Mouse (Mus musculus): ENCODE measurements around the gene Faiml.

The Faiml gene

GRCm38 (mm10) chr9:99237139-99237538, at the start of gene Faiml:
Faiml (minus strand) TSS chr9:99237239.
- no peak for DNase-seq (ENCODE audit: low spot score)

GRCm38 (mm10) chr9:99258891-99259290, 21.9 kb upstream of the Faiml start:
- DNase-seq (ENCODE audit: low spot score), result no peak

DNA sequence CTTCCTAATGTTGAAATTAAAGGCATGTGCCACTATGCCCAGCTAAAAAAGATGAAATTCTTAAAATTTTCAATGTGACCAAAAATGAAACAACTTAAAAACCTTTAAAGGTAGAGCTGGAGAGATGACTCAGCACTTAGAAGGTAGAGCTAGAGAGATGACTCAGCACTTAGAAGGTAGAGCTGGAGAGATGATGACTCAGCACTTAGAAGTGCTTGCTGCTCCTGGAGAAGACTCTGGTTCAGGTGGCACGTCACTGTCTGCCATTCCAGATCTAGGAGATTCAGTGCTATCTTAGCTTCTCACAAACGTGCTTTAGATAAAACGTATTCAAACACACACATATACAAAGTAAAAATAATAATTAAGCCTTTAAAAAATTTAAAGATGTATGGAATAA, 19.8 kb upstream of the Faiml start:
- no peak for DNase-seq (ENCODE audit: low spot score)

DNA sequence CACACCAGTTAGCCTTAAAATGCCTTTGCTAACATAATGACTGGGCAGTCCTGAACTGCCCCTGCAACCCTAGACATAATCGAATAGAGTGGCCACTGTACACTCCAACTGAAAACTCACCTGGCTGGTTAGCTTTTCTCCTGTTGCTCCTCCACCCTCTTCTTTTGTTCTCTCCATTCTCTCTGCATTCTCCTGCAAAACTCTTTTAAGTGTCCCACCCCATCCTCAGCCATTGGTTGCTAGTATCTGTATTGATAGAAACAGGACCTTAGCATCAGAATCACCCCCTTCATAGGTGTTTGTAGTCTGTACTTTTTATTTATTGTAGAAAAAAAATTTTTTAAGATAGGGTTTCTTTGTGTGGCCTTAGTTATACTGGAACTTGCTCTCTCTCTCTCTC, 19.2 kb upstream of the Faiml start:
- DNase-seq (ENCODE audit: low spot score), result no peak

DNA sequence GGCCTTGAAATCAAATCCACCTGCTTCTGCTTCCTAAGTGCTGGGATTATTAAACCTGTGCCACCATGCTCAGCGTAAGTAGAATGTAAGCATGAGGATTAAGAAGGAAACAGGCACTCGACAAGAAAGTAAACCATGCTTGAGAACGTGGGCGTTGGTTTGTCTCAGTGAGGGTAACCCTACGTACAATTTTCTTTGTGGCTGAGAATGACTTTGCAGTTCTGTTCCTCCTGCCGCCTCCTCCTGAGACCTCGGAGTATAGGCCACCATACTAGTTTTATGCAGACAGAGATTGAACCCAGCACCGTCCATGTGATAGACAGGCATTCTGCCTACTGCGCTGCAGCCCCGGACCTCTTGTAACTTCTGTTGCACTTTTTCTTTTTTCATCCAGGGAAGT, 16.8 kb upstream of the Faiml start:
- no peak for DNase-seq (ENCODE audit: low spot score)

DNA sequence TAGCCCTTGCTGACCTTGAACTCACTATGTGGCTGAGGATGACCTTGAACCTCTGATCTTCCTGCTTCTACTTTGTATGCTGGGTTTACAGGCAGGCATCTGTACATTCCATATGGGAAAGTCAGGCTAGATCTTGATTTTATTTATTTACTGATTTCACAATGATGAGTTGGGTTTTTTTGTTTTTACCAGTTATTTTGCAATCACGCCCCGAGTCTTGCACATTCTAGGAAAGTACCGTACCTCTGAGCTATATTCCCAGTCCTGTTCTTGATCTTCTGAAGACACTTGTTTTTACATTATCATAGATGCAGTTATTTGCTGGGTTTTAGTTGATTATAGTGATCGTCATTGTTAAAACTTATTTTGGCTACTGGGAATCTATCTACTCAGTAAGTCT, 11.9 kb upstream of the Faiml start:
- no peak for DNase-seq (ENCODE audit: low spot score)

GRCm38 (mm10) chr9:99248304-99248703, 11.3 kb upstream of the Faiml start:
- DNase-seq (ENCODE audit: low spot score), result no peak

DNA sequence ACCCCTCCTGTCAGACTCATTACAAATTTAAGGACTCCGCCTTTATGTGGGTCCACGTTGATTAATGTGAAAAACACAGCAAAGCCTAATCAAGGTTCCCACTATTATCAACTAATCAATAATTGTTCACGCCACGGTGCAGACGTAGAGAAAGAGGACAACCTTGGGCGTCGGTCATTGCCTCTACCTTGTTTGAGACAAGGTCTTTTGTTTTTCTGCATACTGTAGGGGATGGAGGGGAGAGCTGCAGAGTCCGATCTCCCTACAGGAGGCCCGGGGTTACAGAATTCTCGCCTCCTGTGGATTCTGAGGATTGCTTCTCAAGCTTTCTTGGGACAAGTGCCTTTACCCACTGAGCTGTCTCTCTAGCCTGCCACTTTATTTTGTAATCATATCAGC, 6.9 kb upstream of the Faiml start:
- no peak for DNase-seq (ENCODE audit: low spot score)

DNA sequence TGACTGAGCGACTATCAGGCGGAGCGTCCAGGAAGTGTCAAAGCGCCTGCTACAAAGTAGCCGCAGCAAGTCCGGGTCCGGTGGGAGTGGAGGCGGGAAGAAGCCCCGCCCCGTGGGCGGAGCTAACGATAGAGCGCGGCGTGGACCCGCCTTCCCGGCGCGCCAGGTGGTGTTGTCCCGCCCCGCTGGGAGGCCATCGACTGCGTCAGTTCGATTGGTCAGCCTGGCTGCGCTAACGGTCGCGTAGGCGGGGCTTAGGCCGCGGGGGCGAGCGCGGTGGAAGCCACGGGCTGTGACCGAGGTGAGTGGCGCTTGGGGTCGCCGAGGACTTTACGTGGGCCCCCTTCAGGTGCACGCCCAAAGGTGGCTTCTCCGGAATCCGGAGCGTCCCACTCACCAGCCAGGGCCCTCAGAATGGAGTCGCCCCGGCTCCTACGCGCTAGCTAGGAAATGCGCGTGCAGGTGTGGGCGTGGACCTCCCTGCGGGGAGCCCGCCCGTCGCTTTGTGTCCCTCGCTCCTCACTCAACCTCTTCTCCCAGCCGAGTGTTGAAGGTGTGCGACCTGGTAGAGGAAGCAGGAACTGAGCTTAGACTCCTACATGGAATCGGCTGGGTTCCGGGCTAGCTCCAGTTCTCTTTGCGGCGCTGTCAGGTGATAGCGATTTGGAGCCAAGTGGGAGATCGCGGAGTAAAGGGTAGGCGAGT, 6.3 kb upstream of the Faiml start, which contains the start of gene Cep70:
Cep70 (plus strand) TSS at position 178 of the 705 bp plus-strand sequence.
- DNase-seq (ENCODE audit: low spot score), result peak; percentile 76

DNA sequence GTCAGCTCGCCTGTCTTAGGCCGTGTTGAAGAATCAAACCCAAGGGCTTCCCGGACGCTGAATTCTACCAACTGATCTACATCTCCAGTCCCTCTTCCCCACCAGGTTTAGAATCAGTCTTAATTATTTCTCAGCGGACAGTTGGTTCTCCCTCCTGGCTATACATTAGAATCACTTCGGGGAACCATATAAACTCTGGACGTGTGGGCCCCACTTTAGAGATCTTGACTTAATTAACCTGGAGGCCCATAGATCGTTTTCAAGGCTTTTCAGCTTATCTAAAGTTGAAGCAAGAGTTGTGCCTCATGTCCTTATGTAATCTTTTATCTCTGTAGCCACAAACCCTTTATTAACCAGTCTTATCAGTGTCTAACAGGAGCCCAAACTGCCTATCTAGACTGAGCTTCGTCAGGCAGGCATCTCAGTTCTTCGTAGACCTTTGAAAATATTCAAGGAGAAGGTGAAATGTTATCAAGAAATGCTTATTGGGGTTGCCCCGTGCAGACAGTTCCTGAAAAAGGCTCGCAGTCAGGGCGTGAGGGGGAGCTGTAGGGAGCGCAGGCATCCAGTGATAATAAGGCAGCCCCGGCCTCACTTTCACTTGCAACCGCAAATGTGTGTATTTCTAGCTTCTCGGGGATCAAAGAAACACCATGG, 5.6 kb upstream of the Faiml start:
- no peak for DNase-seq (ENCODE audit: low spot score)

GRCm38 (mm10) chr9:99242035-99242434, 5.0 kb upstream of the Faiml start:
- no peak for DNase-seq (ENCODE audit: low spot score)

- DNase-seq (ENCODE audit: low spot score), result no peak
Observed at GRCm38 (mm10) chr9:99240571-99240970, 3.5 kb upstream of the Faiml start.

DNA sequence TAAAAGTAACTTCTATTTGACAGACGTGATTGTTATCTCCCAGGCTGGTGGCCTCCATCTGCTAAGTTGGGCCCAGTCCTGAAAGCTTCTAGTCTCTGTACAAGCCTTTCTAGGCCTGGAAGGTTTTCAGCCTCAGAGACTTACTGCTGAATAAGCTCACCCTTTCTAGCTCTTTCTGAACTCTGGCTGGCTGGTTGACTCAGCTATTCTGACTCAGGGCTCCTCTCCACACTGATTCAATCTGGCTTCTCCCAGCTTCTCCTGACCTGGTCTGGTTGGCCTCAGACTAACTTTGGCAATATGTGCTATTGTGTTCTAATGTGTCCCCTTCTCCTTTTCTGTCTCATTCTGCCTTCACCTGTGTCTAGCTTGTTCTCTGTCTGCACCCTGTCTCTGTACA, 2.2 kb upstream of the Faiml start:
- no peak for DNase-seq (ENCODE audit: low spot score)

DNA sequence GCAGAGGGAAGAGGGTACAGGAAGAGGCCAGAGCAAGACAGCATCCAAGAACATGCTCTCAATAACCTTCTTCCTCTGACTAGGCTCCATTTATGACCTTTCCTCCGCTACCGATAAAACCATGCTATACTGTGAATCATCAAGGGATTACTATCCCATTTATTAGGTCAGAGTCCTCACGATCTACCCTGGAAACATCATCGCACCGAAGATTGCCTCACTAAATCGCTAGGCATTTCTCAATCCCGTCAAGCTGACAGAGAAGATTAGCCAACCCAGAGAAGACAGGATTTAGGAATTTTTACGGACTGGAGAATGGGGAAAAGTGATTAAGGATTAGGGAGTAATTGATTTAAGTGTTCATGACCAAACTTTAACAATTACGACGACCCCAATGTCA, 1.2 kb upstream of the Faiml start:
- DNase-seq (ENCODE audit: low spot score), result no peak

DNA sequence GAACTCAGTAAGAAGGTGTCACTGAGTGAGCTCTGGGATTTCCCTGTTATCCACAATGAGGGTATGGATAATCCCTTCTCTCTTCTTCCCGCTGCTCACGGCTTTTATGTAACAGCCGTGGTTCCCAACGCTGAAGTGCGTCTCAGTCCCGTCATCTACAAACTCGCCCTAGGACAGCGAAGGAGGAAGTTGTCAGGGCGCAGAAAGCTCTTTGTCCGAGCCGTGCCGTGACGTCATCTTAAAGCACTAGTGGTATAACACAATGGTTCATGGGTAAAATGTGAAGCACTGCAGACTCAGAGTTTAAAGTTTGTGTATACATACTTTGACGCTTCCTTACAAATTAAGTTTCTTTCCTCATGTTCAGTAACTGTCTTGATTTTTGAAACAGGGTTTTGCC, 7.6 kb downstream of the Faiml start:
- DNase-seq (ENCODE audit: low spot score), result no peak

- DNase-seq (ENCODE audit: low spot score), result no peak
Observed at GRCm38 (mm10) chr9:99224583-99224982, 12.5 kb downstream of the Faiml start.

DNA sequence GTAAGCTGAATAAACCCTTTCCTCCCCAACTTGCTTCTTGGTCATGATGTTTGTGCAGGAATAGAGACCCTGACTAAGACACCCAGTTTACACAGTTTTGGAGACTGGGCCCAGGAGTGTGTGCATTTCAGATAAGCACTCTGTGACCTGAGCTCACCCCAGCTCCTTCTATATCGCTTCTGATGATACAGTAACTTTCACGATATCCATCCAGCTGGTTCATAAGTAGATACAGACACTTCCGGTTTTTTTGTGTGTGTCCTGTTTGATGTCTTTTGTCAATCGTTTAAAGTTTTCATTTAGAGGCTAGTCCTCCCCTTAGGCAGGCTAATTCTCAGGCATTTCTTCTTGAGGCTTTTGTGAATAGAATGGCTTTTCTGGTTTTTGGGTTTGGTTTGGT, 15.4 kb downstream of the Faiml start:
- DNase-seq (ENCODE audit: low spot score), result no peak

DNA sequence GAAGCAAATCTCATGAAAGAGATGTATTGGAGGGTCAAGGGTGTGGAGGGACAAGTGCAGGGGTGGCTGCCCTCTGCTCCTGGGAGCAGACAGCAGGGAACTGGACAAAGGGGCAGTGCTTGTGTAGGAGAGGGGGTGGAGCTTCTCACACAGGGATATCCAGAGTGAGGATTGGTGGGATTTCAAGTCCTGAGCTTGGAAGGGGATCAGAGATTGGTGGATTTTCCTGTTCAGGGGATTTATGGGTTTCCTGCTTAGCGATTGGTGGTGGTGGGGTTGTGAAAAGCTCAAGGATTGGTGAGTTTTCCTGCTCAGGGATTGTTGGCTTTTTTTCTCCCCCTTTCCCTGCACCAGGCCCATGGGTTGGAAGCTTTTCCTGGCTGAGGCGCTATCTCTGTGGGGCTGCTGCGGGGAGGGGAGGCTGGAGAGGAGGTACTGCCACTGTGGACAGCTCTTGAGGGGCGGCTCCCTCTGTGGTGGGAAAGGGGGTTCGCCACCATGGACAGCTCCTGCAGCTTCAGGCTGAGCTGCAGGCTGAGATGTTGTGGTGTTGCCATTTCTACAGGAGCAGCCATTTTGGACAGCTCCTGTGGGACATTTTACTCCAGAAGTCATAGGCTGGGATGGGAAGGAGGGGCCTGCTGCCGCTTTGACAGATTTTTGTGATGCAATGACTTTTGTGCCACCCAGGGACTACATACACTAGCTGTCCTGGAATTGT, 18.9 kb downstream of the Faiml start:
- DNase-seq (ENCODE audit: low spot score), result no peak

DNA sequence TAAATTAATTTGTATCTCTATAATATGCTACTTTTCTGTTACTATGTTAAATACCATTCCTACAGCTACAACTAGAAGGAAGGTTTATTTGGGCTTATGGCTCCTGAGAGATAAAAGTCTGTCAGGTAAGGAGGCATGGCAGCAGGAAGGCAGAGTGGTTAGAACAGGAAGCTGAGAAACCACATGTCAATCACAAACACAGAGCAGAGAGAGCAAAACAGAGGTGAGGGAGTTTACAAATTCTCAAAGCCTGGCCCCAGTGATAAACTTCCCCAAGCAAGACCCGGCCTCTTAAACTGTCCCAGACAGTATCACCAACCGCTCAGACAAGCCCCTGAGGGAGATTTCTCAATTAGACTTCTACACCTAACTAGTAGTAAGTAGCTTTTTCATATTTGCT, 20.9 kb downstream of the Faiml start:
- DNase-seq (ENCODE audit: low spot score), result no peak

- no peak for DNase-seq (ENCODE audit: low spot score)
Observed at GRCm38 (mm10) chr9:99212643-99213042, 24.4 kb downstream of the Faiml start.

GRCm38 (mm10) chr9:99183043-99183670, 53.9 kb downstream of the Faiml start:
- no peak for DNase-seq (ENCODE audit: low spot score)

DNA sequence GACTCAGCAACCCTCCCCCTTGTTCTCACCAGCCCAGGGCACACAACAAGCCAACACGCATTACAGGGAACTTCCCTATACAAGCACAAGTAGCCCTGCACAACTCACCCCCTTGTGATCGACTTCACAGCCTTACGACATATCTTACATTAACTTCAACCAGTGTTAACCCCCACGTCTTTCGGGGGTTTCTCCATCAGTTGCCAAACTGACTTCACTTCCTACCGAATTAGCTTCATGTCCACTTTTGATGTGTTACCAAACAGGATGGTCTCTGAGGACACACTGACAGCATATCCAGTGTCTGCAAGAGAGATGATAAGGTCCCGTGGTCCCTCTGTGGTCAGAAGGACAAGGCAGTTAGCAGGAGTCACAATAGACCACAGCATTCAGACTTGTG, 54.9 kb downstream of the Faiml start:
- DNase-seq (ENCODE audit: low spot score), result no peak

DNA sequence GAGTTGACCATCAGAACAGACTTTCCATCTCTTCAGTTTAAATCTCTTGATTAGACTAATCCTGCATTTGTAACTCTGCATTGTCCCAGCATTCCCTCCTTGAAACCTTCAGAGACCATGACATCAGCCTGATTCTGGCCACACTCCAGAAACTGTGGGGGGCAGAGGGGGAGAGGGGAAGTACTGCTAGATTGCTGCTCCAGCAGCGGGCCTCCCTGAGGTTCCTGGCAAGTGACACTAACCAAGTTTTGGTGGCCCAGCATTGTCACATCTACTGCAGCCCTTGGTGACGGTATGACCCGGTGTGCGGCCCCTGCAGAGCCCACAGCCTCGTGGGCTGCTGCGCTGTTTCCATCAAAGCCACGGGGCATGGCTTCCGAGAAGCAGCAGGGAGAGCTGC, 56.8 kb downstream of the Faiml start:
- no peak for DNase-seq (ENCODE audit: low spot score)
